Mouse (Mus musculus): ENCODE data around the gene Ugt1a6a.
"Not testable (repeated sequence)": the region's sequence is repeated elsewhere in the genome, so short reads cannot be mapped to it uniquely, and the experiment has no call there.

The Ugt1a6a gene

GRCm38 (mm10) chr1:88134457-88135011 lies at the start of gene Ugt1a6a:
Gene Ugt1a6a (plus strand): TSS chr1:88134809.
- DNase-seq (ENCODE audit: low spot score): not testable (repeated sequence)

- no peak for DNase-seq (ENCODE audit: low spot score)
These were observed 48.5 kb upstream of the Ugt1a6a start for GRCm38 (mm10) chr1:88086125-88086524.

- DNase-seq (ENCODE audit: low spot score): no peak
These were observed 47.1 kb upstream of the Ugt1a6a start, which contains the start of gene Ugt1a8 for GRCm38 (mm10) chr1:88087513-88087912. Gene Ugt1a8 (plus strand): TSS chr1:88087813.

GRCm38 (mm10) chr1:88092341-88092740 lies 42.3 kb upstream of the Ugt1a6a start:
- DNase-seq (ENCODE audit: low spot score): no peak

- not testable (repeated sequence) for DNase-seq (ENCODE audit: low spot score)
These were observed 40.3 kb upstream of the Ugt1a6a start for GRCm38 (mm10) chr1:88094270-88094676.

- no peak for DNase-seq (ENCODE audit: low spot score)
These were observed 39.6 kb upstream of the Ugt1a6a start, which contains the start of gene Ugt1a7c for GRCm38 (mm10) chr1:88094941-88095492. Gene Ugt1a7c (plus strand): TSS chr1:88095062.

- DNase-seq (ENCODE audit: low spot score): not testable (repeated sequence)
These were observed 36.1 kb upstream of the Ugt1a6a start for GRCm38 (mm10) chr1:88098546-88098945.

GRCm38 (mm10) chr1:88099691-88100090 lies 34.9 kb upstream of the Ugt1a6a start:
- DNase-seq (ENCODE audit: low spot score): not testable (repeated sequence)

- DNase-seq (ENCODE audit: low spot score): not testable (repeated sequence)
These were observed 31.6 kb upstream of the Ugt1a6a start, which contains the start of gene Ugt1a6b for GRCm38 (mm10) chr1:88103019-88103418. Gene Ugt1a6b (plus strand): TSS chr1:88103252.

GRCm38 (mm10) chr1:88103697-88104468 lies 30.7 kb upstream of the Ugt1a6a start:
- DNase-seq (ENCODE audit: low spot score): not testable (repeated sequence)

- DNase-seq (ENCODE audit: low spot score): no peak
These were observed 29.8 kb upstream of the Ugt1a6a start for GRCm38 (mm10) chr1:88104667-88105430.

GRCm38 (mm10) chr1:88105656-88106055 lies 29.0 kb upstream of the Ugt1a6a start:
- no peak for DNase-seq (ENCODE audit: low spot score)

- DNase-seq (ENCODE audit: low spot score): not testable (repeated sequence)
These were observed 25.5 kb upstream of the Ugt1a6a start for GRCm38 (mm10) chr1:88109027-88109557.

GRCm38 (mm10) chr1:88109604-88110003 lies 25.0 kb upstream of the Ugt1a6a start:
- DNase-seq (ENCODE audit: low spot score): not testable (repeated sequence)

GRCm38 (mm10) chr1:88112769-88113168 lies 21.8 kb upstream of the Ugt1a6a start:
- not testable (repeated sequence) for DNase-seq (ENCODE audit: low spot score)

GRCm38 (mm10) chr1:88120550-88120949 lies 14.1 kb upstream of the Ugt1a6a start:
- DNase-seq (ENCODE audit: low spot score): not testable (repeated sequence)

GRCm38 (mm10) chr1:88121521-88121920 lies 13.1 kb upstream of the Ugt1a6a start:
- not testable (repeated sequence) for DNase-seq (ENCODE audit: low spot score)

GRCm38 (mm10) chr1:88125827-88126360 lies 8.7 kb upstream of the Ugt1a6a start:
- DNase-seq (ENCODE audit: low spot score): not testable (repeated sequence)

- not testable (repeated sequence) for DNase-seq (ENCODE audit: low spot score)
These were observed 5.5 kb upstream of the Ugt1a6a start for GRCm38 (mm10) chr1:88129091-88129490.

- not testable (repeated sequence) for DNase-seq (ENCODE audit: low spot score)
These were observed 4.4 kb upstream of the Ugt1a6a start for GRCm38 (mm10) chr1:88130223-88130622.

- DNase-seq (ENCODE audit: low spot score): no peak
These were observed 627 bp upstream of the Ugt1a6a start for GRCm38 (mm10) chr1:88133908-88134456.

Measured in MN1 (cell line).